In the genomic region with DNA sequence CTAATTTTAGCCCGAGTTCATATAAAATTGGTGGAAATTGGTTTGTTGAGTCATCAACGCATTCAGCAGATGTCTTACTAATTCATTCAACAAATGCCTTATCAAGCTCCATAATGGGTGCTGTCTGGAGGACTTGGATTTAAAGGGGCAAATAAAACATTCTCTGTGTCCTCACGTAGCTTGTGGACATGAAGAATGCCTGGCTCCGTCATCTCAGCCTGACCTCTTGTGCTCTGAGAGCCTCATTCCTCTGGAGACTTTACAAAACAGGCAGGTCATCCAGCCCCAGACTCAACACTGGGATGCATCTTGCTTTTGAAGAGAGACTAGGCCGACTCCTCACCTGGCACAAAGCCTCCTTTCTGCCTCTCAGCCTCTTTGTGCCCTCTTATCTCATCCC, we compare ENCODE assay signal across 24 mouse cellular contexts.
"Had no signal": no experiment of that assay in that cellular context is flagged by ENCODE, and none has a peak within 500 bp of the region (broad histone marks: within the 10 kb centered on the region; RNA-seq: fewer than 3 reads in every experiment).

No protein-coding gene starts in this region.

- H3K4me1 ChIP-seq: hindbrain, embryonic 15.5 days; liver, embryonic 12.5 days had no signal

- H3K9ac ChIP-seq: heart, embryonic 12.5 days; hindbrain, embryonic 13.5 days; hindbrain, embryonic 15.5 days; kidney, embryonic 15.5 days; limb, embryonic 13.5 days; limb, embryonic 15.5 days; liver, embryonic 12.5 days; liver, embryonic 14.5 days had no signal

- H3K27ac ChIP-seq: heart, embryonic 10.5 days; hindbrain, embryonic 13.5 days; hindbrain, embryonic 15.5 days; hindbrain, postnatal 0 days; kidney, embryonic 15.5 days; kidney, postnatal 0 days; limb, embryonic 13.5 days; limb, embryonic 15.5 days; liver, embryonic 12.5 days; liver, embryonic 14.5 days had no signal

- DNase-seq: gastrocnemius, postnatal 14 days; gastrocnemius, postnatal 36 days; heart, postnatal 14 days; heart, postnatal 36 days; kidney, adult 11 months; kidney, adult 2 months; kidney, adult 9 months; kidney, postnatal 14 days; kidney, postnatal 36 days; layer of hippocampus, adult 9-11 months; layer of hippocampus, postnatal 36 days; left cerebral cortex, postnatal 4 days had no signal

- H3K4me3 ChIP-seq: heart, embryonic 10.5 days; heart, embryonic 12.5 days; hindbrain, embryonic 13.5 days; hindbrain, embryonic 15.5 days; kidney, embryonic 15.5 days; limb, embryonic 13.5 days; limb, embryonic 15.5 days; liver, embryonic 12.5 days had no signal

- H3K4me2 ChIP-seq: heart, embryonic 12.5 days; hindbrain, embryonic 13.5 days; hindbrain, embryonic 15.5 days; kidney, embryonic 15.5 days; limb, embryonic 15.5 days; liver, embryonic 12.5 days had no signal

- H3K9me3 ChIP-seq: heart, embryonic 10.5 days; heart, embryonic 12.5 days; hindbrain, embryonic 13.5 days; hindbrain, embryonic 15.5 days; kidney, embryonic 15.5 days; limb, embryonic 13.5 days; limb, embryonic 15.5 days; liver, embryonic 12.5 days had no signal

- H3K36me3 ChIP-seq: heart, embryonic 10.5 days; heart, embryonic 12.5 days; hindbrain, embryonic 13.5 days; hindbrain, embryonic 15.5 days; kidney, embryonic 15.5 days; limb, embryonic 13.5 days; limb, embryonic 15.5 days; liver, embryonic 12.5 days had no signal

- H3K27me3 ChIP-seq: heart, embryonic 12.5 days; hindbrain, embryonic 13.5 days; hindbrain, embryonic 15.5 days; limb, embryonic 13.5 days; limb, embryonic 15.5 days; liver, embryonic 12.5 days had no signal

- ATAC-seq: hindbrain, postnatal 0 days; intestine, embryonic 16.5 days; liver, embryonic 12.5 days had no signal
